Mouse (Mus musculus) intestine, postnatal 0 days (tissue): ENCODE results near the gene Bhlhe41. TPM values are rescaled to one million over a fixed set of nuclear protein-coding genes. Genes with fewer than 3 reads are reported as not detected.

Experiments used
- ATAC-seq: fragments of 200-750 bp; cut with Nextera tagmentation; 2 replicates; pipeline ENCODE4 v1.8.0; 2017; ENCODE audit warnings: mild to moderate bottlenecking, moderate TSS enrichment, moderate library complexity
- H3K27ac ChIP-seq: fragments of 300-500 bp; sonication (generic); 2 replicates; pipeline ENCODE4 v1.5.1; 2014; ENCODE audit warnings: mild to moderate bottlenecking, low read depth, low read length, moderate library complexity
- H3K27me3 ChIP-seq: fragments of 300-500 bp; sonication (generic); replicated peaks from 2 replicates; pipeline ENCODE4 v1.6.1; 2014; ENCODE audit warnings: low read length, mixed read lengths; ENCODE audit not compliant: control insufficient read depth, insufficient read depth
- H3K36me3 ChIP-seq: fragments of 300-500 bp; sonication (generic); 2 replicates; pipeline ENCODE4 v1.6.1; 2014; ENCODE audit warnings: mild to moderate bottlenecking, moderate library complexity; ENCODE audit not compliant: control insufficient read depth, insufficient read depth
- H3K4me1 ChIP-seq: fragments of 300-500 bp; sonication (generic); replicated peaks from 2 replicates; pipeline ENCODE4 v1.6.1; 2014; ENCODE audit warnings: antibody characterized with exemption, low read length, mixed read lengths; ENCODE audit not compliant: control insufficient read depth, insufficient read depth
- H3K4me2 ChIP-seq: fragments of 300-500 bp; sonication (generic); replicated peaks from 2 replicates; pipeline ENCODE4 v1.6.1; 2014; ENCODE audit warnings: low read depth, mild to moderate bottlenecking, moderate library complexity
- H3K4me3 ChIP-seq: fragments of 300-500 bp; sonication (generic); 2 replicates; pipeline ENCODE4 v1.5.1; 2014; ENCODE audit warnings: low read depth, low read length
- H3K9ac ChIP-seq: fragments of 300-500 bp; sonication (generic); 2 replicates; pipeline ENCODE4 v1.6.1; 2014; ENCODE audit warnings: mild to moderate bottlenecking, low read depth, low read length
- H3K9me3 ChIP-seq: fragments of 300-500 bp; sonication (generic); 2 replicates; pipeline ENCODE4 v1.6.1; 2016; ENCODE audit warnings: mixed run types; ENCODE audit not compliant: control insufficient read depth
- CTCF ChIP-seq: sonication (generic); IDR thresholded peaks from 2 replicates; pipeline ENCODE4 v1.5.1; 2016; ENCODE audit warnings: low read depth, mild to moderate bottlenecking, control low read depth, antibody characterized with exemption, moderate library complexity
- WGBS: fragments of 180-500 bp; shearing (Covaris S2); extraction: QIAGEN DNeasy Blood & Tissue Kit; methylation state at CpG from one replicate; pipeline ENCODE4 v1.1.7; 2014; 5-methylcytosine and 5-hydroxymethylcytosine counted together
- polyA plus RNA-seq: library from polyadenylated mRNA; unstranded; fragments of >200 nt; fragmentation: Nextera tagmentation; extraction: Ambion mirVana; gene quantifications from 2 replicates; pipeline ENCODE4 v1.2.1, GENCODE M21; 2015

The Bhlhe41 gene
- polyA plus RNA-seq, 1 experiment from 2014 or later = 0.44 TPM

- Histone ChIP-seq H3K36me3 (no peaks in the 10 kb centered on the region), H3K27me3 (no peaks in the 10 kb centered on the region), H3K9ac (no peak overlapping the region), H3K9me3 (no peaks in the 10 kb centered on the region), H3K4me3 (no peak overlapping the region), H3K4me2 (no peak overlapping the region), H3K4me1 (no peaks in the 10 kb centered on the region), H3K27ac (no peak overlapping the region)
- no peak for TF ChIP-seq CTCF
- 77% methylated on average over 8 of the region's 8 CpGs for WGBS
- no peak for ATAC-seq
Measured at GRCm38 (mm10) chr6:145873354-145873753, 8.0 kb upstream of the Bhlhe41 start.

GRCm38 (mm10) chr6:145872010-145872409 lies 6.7 kb upstream of the Bhlhe41 start:
- H3K4me2 ChIP-seq = no peak overlapping the region
- no peaks in the 10 kb centered on the region for H3K4me1 ChIP-seq
- TF ChIP-seq CTCF = no peak
- H3K4me3 ChIP-seq = no peak overlapping the region
- H3K27me3 ChIP-seq = peaks cover 6% of the 10 kb centered on the region; the same call in 1 of the 2 replicates
- H3K9me3 ChIP-seq = no peaks in the 10 kb centered on the region
- 83% methylated on average over 7 of the region's 7 CpGs for WGBS
- ATAC-seq = no peak
- no peak overlapping the region for H3K9ac ChIP-seq
- no peaks in the 10 kb centered on the region for H3K36me3 ChIP-seq
- H3K27ac ChIP-seq = no peak overlapping the region

GRCm38 (mm10) chr6:145870991-145871390 lies 5.6 kb upstream of the Bhlhe41 start:
- ATAC-seq = no peak
- no peak overlapping the region for H3K4me2 ChIP-seq
- no peaks in the 10 kb centered on the region for H3K4me1 ChIP-seq
- 65% methylated on average over 4 of the region's 4 CpGs for WGBS
- H3K9me3 ChIP-seq = no peaks in the 10 kb centered on the region
- H3K27me3 ChIP-seq = peaks cover 16% of the 10 kb centered on the region
- no peak overlapping the region for H3K4me3 ChIP-seq
- no peak overlapping the region for H3K9ac ChIP-seq
- TF ChIP-seq CTCF = no peak
- H3K36me3 ChIP-seq = no peaks in the 10 kb centered on the region
- H3K27ac ChIP-seq = no peak overlapping the region

- no peak overlapping the region for H3K9ac ChIP-seq
- no peak overlapping the region for H3K4me2 ChIP-seq
- ATAC-seq = no peak
- no peaks in the 10 kb centered on the region for H3K9me3 ChIP-seq
- H3K4me1 ChIP-seq = 0 out of 2 replicates have a peak, but pooled peaks cover 3% of the 10 kb centered on the region
- H3K36me3 ChIP-seq = no peaks in the 10 kb centered on the region
- 0 out of 2 replicates have a peak overlapping the region, but pooled peaks have one; percentile 51 for H3K4me3 ChIP-seq
- 67% methylated on average over 3 of the region's 3 CpGs for WGBS
- TF ChIP-seq CTCF = no peak
- peaks cover 55% of the 10 kb centered on the region for H3K27me3 ChIP-seq
- no peak overlapping the region for H3K27ac ChIP-seq
Measured at GRCm38 (mm10) chr6:145867111-145867510, 1.8 kb upstream of the Bhlhe41 start.

DNA sequence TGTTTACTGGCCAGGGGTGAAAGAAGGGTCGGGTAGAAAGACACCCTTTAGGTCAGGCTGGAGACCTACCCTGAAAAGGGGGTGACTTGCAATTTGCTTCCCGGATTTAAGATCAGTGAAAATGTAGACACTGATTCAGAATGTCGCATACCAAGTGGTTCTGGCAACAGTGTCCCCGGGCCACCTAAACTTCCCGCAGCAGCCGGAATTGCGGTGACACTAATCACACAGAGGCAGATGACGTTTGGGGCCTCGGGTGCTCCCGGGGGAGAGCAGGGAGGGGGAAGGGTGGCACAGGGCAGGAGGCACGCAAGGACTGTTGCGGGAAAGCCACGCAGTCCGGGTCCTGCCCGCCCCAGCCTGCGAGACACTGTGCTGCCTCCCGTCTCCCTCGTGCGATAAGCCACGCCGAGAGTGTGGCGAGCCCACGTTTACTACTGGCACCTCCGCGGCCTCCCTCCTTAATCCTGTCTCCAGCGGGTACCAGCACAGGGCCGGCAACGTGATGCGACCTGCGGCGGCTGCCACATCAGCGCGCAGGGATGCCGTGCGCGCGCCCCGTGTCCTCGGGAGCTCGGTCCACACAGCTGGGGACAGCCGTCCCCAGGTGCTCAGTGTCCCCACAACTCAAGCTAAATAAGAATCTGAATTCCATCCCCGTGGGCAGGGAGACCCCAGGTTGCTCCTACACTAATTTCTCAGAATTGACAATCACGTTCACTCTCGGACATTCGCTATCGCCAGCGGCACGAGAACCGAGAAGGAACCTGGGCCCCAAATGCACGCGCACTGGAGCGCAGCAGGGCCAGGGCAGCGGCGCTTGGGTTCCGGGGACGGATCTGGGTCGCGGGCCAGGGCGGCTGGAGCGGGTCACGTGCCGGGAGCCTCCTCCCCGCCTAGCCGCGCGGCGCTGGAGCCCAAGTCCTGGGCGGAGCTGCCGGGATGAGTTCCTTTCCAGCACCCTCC lies 811 bp upstream of the Bhlhe41 start:
- under 1% methylated on average over 63 of the region's 69 CpGs for WGBS
- Histone ChIP-seq H3K4me1 (0 out of 2 replicates have a peak, but pooled peaks cover 3% of the 10 kb centered on the region), H3K27ac (no peak overlapping the region), H3K4me2 (peak overlapping the region; percentile 94), H3K4me3 (peak overlapping the region; percentile 51), H3K9me3 (no peaks in the 10 kb centered on the region), H3K27me3 (peaks cover 56% of the 10 kb centered on the region), H3K9ac (0 out of 2 replicates have a peak overlapping the region, but pooled peaks have one; percentile 5), H3K36me3 (no peaks in the 10 kb centered on the region)
- no peak for TF ChIP-seq CTCF
- ATAC-seq = peak; percentile 43; the same call in 1 of the 2 replicates

DNA sequence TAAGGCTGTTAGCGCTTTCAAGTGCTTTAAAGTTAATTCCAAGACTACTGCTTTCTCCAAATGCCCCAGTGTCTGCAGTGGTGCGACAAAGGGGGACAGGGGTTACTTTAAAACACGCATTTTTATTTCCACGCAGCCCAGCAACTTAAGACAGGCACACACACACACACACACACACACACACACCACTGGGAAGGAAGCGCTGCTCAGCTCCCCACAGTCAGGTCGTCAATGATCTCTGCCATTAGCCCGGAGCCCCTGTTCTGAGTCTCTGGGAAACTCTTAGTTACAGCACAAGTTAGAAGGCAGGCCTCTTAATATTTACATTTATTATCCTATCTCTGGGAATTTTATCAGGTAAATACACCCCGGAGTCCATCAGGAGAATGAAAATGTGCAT lies 1.2 kb downstream of the Bhlhe41 start:
- no peak overlapping the region for H3K27ac ChIP-seq
- peak overlapping the region; percentile 91 for H3K4me2 ChIP-seq
- TF ChIP-seq CTCF = no peak
- H3K9ac ChIP-seq = no peak overlapping the region
- H3K36me3 ChIP-seq = no peaks in the 10 kb centered on the region
- peak overlapping the region; percentile 52 for H3K4me3 ChIP-seq
- H3K27me3 ChIP-seq = peaks cover 56% of the 10 kb centered on the region
- ATAC-seq = no peak
- 7% methylated on average over 8 of the region's 8 CpGs for WGBS
- 0 out of 2 replicates have a peak, but pooled peaks cover 3% of the 10 kb centered on the region for H3K4me1 ChIP-seq
- no peaks in the 10 kb centered on the region for H3K9me3 ChIP-seq
